Mouse (Mus musculus) left cerebral cortex, adult 2 months (tissue): ENCODE data around the gene Rasd1. TPM values are rescaled to one million over a fixed set of nuclear protein-coding genes. Genes with fewer than 3 reads are reported as not detected.
"Not testable (repeated sequence)": the region's sequence is repeated elsewhere in the genome, so short reads cannot be mapped to it uniquely, and the experiment has no call there.

Source experiments
- DNase-seq, 2 experiments: peaks; one replicate each; pipeline ENCODE4 v3.0.0; 2021 to 2022; ENCODE audit warnings: low spot score in 2 of 2, mixed read lengths in 1 of 2; ENCODE audit errors: extremely low spot score in 1 of 2
- H3K27ac ChIP-seq: fragments of 200-600 bp; 2 replicates; pipeline ENCODE4 v1.8.1; 2022
- H3K4me3 ChIP-seq: fragments of 200-600 bp; 2 replicates; pipeline ENCODE4 v1.8.1; 2022
- CTCF ChIP-seq: fragments of 200-600 bp; IDR thresholded peaks from 2 replicates; pipeline ENCODE4 v1.8.1; 2022; ENCODE audit warnings: antibody characterized with exemption, mild to moderate bottlenecking, moderate library complexity
- intact Hi-C: fragments of 180-260 bp; cut with DNase I; formaldehyde crosslinking; loops from one replicate; pipeline ENCODE4 v1.15.1; 2025
- total RNA-seq, 2 experiments: library from RNA; stranded (reverse); gene quantifications; 2 replicates each; pipeline ENCODE4 v1.2.3; 2021

Rasd1 gene
- total RNA-seq, 2 experiments from 2014 or later, result 12.0 to 20.5 TPM

DNA sequence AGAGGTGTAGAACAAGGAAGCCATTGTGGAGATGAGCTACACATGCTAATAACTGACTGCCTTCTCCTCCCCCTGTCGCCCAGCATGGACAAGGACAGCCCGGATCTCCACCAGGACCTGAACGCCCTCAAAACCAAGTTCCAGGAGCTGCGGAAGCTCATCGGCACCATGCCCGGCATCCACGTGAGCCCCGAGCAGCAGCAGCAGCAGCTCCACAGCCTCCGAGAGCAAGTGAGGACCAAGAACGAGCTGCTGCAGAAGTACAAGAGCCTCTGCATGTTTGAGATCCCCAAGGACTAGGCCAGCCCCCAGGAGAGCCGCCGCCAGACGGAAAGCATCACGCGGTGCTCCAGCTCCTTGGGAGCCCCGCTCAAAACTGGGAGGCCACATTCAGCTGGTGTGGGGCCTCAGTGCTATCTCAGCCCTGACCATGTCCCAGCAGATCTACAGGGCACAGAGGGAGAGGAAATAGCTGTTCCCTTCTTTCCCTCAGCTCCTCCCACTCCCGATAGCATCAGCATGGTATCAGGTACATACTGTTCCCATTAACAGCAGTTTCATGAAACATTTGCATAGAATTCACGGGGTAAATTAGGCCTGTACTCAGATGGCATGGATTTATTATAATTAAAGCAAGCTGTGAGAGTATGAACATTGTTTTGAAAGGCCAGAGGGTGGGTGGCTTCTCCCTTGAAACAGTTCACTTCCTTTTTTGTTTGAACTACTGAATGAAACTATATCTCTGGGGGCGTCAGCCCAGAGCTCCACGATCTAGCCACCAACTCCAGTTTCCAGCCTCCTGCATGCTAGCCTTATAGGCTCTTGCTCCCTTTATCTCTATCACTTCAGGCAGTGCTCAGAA is 4.0 kb downstream of the Rasd1 start:
- no peak overlapping the region for H3K4me3 ChIP-seq
- peak overlapping the region; percentile 26; the same call in 1 of the 2 replicates for H3K27ac ChIP-seq
- intact Hi-C loops, result no loop called here
- no peak for DNase-seq
- TF ChIP-seq CTCF, result no peak

GRCm38 (mm10) chr11:59959453-59959852 is 5.3 kb downstream of the Rasd1 start:
- no peak for TF ChIP-seq CTCF
- no peak for DNase-seq
- H3K27ac ChIP-seq, result no peak overlapping the region
- H3K4me3 ChIP-seq, result no peak overlapping the region
- intact Hi-C loops, result no loop called here

- no peak overlapping the region for H3K27ac ChIP-seq
- H3K4me3 ChIP-seq, result no peak overlapping the region
- TF ChIP-seq CTCF, result no peak
- DNase-seq, result no peak
- intact Hi-C loops, result no loop called here
Measured at GRCm38 (mm10) chr11:59956749-59957148, 8.0 kb downstream of the Rasd1 start.

- intact Hi-C loops, result no loop called here
- Histone ChIP-seq H3K27ac (no peak overlapping the region; the same call in 1 of the 2 replicates), H3K4me3 (no peak overlapping the region)
- DNase-seq, result no peak
- TF ChIP-seq CTCF, result no peak
Measured at GRCm38 (mm10) chr11:59952892-59953291, 11.9 kb downstream of the Rasd1 start.

- peak overlapping the region; percentile 77 for H3K4me3 ChIP-seq
- intact Hi-C loops, result loop anchor here (5.0 kb wide), 1 partner anchor 286 kb away; the partner anchor contains the start of gene Mprip
- H3K27ac ChIP-seq, result peak overlapping the region; percentile 93
- no peak for DNase-seq
- TF ChIP-seq CTCF, result no peak
Measured at GRCm38 (mm10) chr11:59948401-59948767, 16.4 kb downstream of the Rasd1 start.

GRCm38 (mm10) chr11:59947752-59948400 is 16.9 kb downstream of the Rasd1 start, which contains the start of gene Med9:
Gene Med9 (plus strand): TSS chr11:59948206.
- no peak; the same call in 1 of the 2 replicates for TF ChIP-seq CTCF
- DNase-seq, result peak; percentile 97 to 99
- H3K27ac ChIP-seq, result peak within 1 kb of the TSS; percentile 93
- peak within 1 kb of the TSS; percentile 77 for H3K4me3 ChIP-seq
- intact Hi-C loops, result loop anchor here (5.0 kb wide), 1 partner anchor 286 kb away; the partner anchor contains the start of gene Mprip

- intact Hi-C loops, result loop anchor here (5.0 kb wide), 1 partner anchor 283 kb away; the partner anchor contains the start of gene Mprip
- H3K27ac ChIP-seq, H3K4me3 ChIP-seq, DNase-seq: not testable (repeated sequence)
Measured at GRCm38 (mm10) chr11:59944855-59945254, 19.9 kb downstream of the Rasd1 start.

DNA sequence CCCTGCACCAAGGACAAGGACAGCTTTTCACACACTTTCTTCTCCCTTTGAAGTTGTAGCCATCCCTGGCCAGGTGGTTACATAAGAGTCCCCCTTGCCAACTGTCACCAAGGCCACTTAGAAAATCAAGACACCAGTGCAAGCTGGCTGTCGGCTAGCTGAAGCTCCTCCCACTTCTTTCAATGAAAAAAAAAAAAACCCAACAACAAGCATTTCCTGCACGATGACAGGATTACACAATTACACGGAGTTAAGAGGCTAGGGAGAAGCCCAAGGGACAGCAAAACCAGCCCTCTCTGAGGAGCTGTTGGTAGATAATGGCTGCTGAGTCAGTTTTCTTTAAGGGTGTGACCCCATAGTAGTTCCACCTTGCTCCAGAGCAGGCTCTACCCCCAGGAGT is 23.4 kb downstream of the Rasd1 start:
- no peak for DNase-seq
- no peak for TF ChIP-seq CTCF
- Histone ChIP-seq H3K4me3 (no peak overlapping the region), H3K27ac (no peak overlapping the region)
- intact Hi-C loops, result no loop called here

DNA sequence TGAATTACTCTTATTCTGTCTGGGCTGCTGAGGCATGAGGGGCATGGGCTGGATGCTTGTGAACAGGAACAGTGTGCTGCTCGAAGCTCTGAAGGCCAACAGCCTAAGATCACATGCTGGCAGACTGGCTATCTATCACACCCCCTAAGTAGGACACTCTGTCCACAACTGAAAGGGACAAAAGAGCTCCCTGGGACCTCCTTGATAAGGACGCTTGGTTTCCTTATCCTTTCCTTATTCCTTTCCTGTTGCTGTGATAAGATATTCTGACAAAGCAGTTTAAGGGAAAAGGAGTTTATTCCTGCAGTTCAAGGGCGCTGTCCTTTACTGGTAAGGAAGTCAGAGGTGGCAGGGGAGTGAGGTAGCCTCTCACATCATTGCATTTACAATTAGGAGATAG is 24.1 kb downstream of the Rasd1 start:
- intact Hi-C loops, result no loop called here

DNA sequence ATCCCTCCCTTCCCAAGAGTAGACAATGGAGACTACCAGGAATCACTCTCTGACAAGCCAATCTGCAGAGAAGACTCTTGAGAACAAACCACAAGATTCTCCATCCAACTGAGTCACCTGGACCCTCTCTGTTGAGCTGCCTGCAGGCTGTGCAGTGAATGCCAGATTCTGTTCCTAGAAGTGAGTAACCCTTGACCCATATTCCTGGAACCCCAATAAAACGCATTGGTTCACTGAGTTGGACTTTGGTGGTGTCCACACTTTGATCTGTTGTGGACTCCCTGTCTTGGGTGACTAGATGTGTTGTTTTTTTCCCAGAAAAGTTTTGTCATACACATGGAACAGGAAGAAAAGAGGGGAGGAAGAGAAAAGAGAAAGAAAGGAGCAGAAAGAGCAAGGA is 24.9 kb downstream of the Rasd1 start:
- H3K27ac ChIP-seq, result no peak overlapping the region

More for the DNA sequence above, 24.1 kb downstream of the Rasd1 start:
- no peak for DNase-seq
- no peak for TF ChIP-seq CTCF
- Histone ChIP-seq H3K27ac (no peak overlapping the region), H3K4me3 (no peak overlapping the region)

DNA sequence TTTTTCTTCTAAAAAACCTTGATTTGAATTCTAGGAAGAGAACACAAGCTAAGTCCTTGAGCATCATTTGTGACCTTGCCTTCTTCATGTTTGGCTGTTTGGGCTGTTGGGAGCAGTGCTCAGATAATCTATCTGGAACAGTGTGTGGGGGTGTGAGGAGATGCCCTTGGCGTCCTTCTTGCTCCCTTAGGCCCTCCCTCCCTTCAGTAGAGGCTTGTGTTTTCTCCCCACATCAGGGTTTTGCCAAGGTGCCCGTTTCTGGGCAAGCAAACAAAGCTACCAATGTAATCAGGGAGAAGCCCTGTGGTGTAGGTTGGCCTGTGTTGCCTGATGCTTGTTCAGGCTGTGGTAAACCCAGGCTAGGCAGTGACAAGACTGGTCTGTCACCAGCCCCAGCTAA is 27.1 kb downstream of the Rasd1 start:
- TF ChIP-seq CTCF, result no peak
- Histone ChIP-seq H3K4me3 (no peak overlapping the region), H3K27ac (no peak overlapping the region)
- intact Hi-C loops, result no loop called here
- DNase-seq, result no peak

More for the DNA sequence above, 24.9 kb downstream of the Rasd1 start:
- no peak for DNase-seq
- no peak for TF ChIP-seq CTCF
- H3K4me3 ChIP-seq, result no peak overlapping the region
- intact Hi-C loops, result no loop called here

DNA sequence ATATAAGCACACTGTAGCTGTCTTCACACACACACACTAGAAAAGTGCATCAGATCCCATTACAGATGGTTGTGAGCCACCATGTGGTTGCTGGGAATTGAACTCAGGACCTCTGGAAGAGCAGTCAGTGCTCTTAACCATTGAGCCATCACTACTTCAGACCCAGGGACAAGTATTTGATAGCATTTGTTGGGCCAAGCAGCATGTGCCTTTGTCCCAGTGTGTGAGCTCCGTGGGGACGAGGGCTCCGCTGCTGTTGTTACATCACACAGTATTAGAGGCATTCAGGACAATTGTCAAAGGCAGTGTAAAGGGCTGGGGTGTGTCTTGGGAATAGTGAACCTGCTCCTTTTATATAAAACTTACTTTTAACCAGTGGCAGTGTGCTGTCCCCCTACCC is 27.7 kb downstream of the Rasd1 start:
- intact Hi-C loops, result no loop called here
- no peak for DNase-seq
- no peak overlapping the region for H3K27ac ChIP-seq
- H3K4me3 ChIP-seq, result no peak overlapping the region
- TF ChIP-seq CTCF, result no peak
